Mouse (Mus musculus) adrenal gland, postnatal 4 days (tissue): ENCODE measurements around the gene Ddx39. TPM values are rescaled to one million over a fixed set of nuclear protein-coding genes. Genes with fewer than 3 reads are reported as not detected.

Experiments
- DNase-seq, 2 experiments: peaks; one replicate each; pipeline ENCODE4 v3.0.0; 2021 to 2022; ENCODE audit warnings: low spot score in 2 of 2, mixed read lengths in 2 of 2
- microRNA-seq: library from miRNA; unstranded; fragments of <30 nt; microRNA quantifications from one replicate; pipeline ENCODE4 v1.2.0, GENCODE M21; 2021
- total RNA-seq, 2 experiments: library from RNA; stranded (reverse); gene quantifications; 2 replicates each; pipeline ENCODE4 v1.2.3; 2021

The Ddx39 gene
- total RNA-seq, 2 experiments from 2014 or later, result 41.5 to 42.2 TPM

GRCm38 (mm10) chr8:83765663-83766062 lies 50.7 kb downstream of the Ddx39 start:
- no peak for DNase-seq

- no peak for DNase-seq
Measured at GRCm38 (mm10) chr8:83767442-83767841, 52.5 kb downstream of the Ddx39 start.

DNA sequence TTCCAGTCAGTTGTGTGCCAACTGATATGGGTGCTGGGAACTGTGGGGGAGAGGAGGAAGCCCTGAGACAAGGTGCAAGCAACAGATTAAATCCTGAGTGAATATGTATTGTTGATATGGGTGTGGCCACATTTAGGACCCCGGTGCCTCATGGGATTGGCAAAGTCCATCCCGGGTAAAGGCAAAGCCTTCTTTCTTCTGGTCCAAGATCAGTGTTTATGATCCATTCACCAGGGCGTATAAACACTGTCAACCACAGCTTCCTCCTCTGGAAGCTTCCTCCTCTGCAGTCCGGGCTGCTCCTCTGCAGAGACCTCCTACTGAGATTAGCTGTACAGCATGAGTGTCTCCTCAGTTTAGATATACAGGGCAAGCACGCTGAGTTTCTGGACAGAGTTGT lies 53.5 kb downstream of the Ddx39 start:
- DNase-seq, result no peak

DNA sequence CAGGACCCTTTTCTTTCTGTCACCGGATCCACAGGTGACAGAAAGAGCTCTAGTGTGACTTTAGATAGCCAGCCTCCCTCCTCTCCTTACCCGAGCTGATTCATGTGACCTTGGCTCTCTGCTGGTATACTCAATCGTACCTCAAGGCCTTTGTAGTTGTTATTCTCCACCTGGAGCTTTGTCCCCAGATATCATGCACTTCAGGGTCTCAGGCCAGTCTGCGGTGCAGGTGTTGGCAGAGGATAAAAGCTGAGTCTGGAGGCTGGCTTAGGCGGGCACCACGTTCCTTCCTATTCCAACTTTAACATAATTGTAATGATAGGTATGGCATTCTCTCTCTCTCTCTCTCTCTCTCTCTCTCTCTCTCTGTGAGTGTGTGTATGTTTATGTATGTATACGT lies 54.7 kb downstream of the Ddx39 start:
- DNase-seq, result no peak

GRCm38 (mm10) chr8:83770669-83771068 lies 55.7 kb downstream of the Ddx39 start:
- no peak for DNase-seq

- no peak for DNase-seq
Measured at GRCm38 (mm10) chr8:83771791-83772190, 56.8 kb downstream of the Ddx39 start.

GRCm38 (mm10) chr8:83772701-83773451 lies 57.9 kb downstream of the Ddx39 start:
- DNase-seq, result peak in 1 of 2 experiments; percentile 28

DNA sequence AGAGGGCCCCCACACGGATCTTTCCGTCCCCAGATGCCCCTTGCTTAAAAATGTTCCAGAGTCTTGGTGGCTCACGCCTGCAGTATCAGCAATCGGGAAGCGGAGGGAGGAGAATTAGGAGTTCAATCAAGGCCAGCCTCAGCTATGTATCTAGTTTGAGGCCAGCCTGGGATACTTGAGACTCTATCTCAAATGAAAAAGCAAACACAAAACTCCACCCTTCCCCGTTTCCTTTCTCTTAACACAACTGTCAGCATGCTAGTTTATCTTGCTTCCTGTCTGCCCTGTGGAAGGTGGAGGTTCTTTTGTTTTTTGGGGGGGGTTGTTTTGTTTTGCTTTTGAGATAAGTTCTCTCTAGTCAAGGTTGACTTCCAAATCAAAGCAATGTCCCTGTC lies 58.5 kb downstream of the Ddx39 start:
- no peak for DNase-seq

GRCm38 (mm10) chr8:83774221-83774620 lies 59.2 kb downstream of the Ddx39 start:
- DNase-seq, result no peak

Small RNAs within 50 kb of the gene (microRNA-seq; reads per million reads assigned to microRNA genes)
- not detected for gene Mir1668

Other genes starting within 250 kb of the Ddx39 start
- gene Olfr370, start 179.4 kb upstream of the Ddx39 start, total RNA-seq, result not detected
- gene Ndufb7, start 148.5 kb upstream of the Ddx39 start, total RNA-seq, result 100 to 1,000 TPM; 215 to 223 TPM
- 100 to 1,000 TPM; 369 to 378 TPM for gene Tecr, start 107.2 kb upstream of the Ddx39 start, total RNA-seq
- gene Dnajb1, start 107.0 kb upstream of the Ddx39 start, total RNA-seq, result 10 to 100 TPM; 29.4 to 29.9 TPM
- 10 to 100 TPM; 59.2 to 72.0 TPM for gene Gipc1, start 62.5 kb upstream of the Ddx39 start, total RNA-seq
- 1 to 10 TPM; 2.4 to 5.1 TPM for gene Ptger1, start 48.5 kb upstream of the Ddx39 start, total RNA-seq
- gene Pkn1, start 16.0 kb upstream of the Ddx39 start, total RNA-seq, result 100 to 1,000 TPM; 115 to 120 TPM
- 10 to 100 TPM; 48.6 to 49.8 TPM for gene Adgre5, start 26.1 kb downstream of the Ddx39 start, total RNA-seq
- gene Adgrl1, start 184.9 kb downstream of the Ddx39 start, total RNA-seq, result 100 to 1,000 TPM; 103 to 109 TPM
- under 1 TPM; 0.62 to 0.70 TPM for gene Gm10644, start 240.0 kb downstream of the Ddx39 start, total RNA-seq
- gene Asf1b, start 240.3 kb downstream of the Ddx39 start, total RNA-seq, result 10 to 100 TPM; 16.9 to 20.1 TPM